Mouse (Mus musculus) intestine, embryonic 16.5 days (tissue): ENCODE results near the gene Syn3. TPM values are rescaled to one million over a fixed set of nuclear protein-coding genes. Genes with fewer than 3 reads are reported as not detected.

Experiments
- ATAC-seq: fragments of 200-750 bp; cut with Nextera tagmentation; 2 replicates; pipeline ENCODE4 v1.8.0; 2017; ENCODE audit warnings: moderate TSS enrichment, moderate library complexity
- H3K27ac ChIP-seq: fragments of 300-500 bp; sonication (generic); 2 replicates; pipeline ENCODE4 v1.5.1; 2014; ENCODE audit warnings: mild to moderate bottlenecking, low read length
- H3K27me3 ChIP-seq: fragments of 300-500 bp; sonication (generic); replicated peaks from 2 replicates; pipeline ENCODE4 v1.6.1; 2014; ENCODE audit warnings: low read length, control low read depth, mixed read lengths; ENCODE audit not compliant: control insufficient read depth, insufficient read depth
- H3K36me3 ChIP-seq: fragments of 300-500 bp; sonication (generic); 2 replicates; pipeline ENCODE4 v1.6.1; 2014; ENCODE audit warnings: low read length, control low read depth; ENCODE audit not compliant: control insufficient read depth, insufficient read depth
- H3K4me1 ChIP-seq: fragments of 300-500 bp; sonication (generic); 2 replicates; pipeline ENCODE4 v1.6.1; 2014; ENCODE audit warnings: low read length, control low read depth, mixed read lengths; ENCODE audit not compliant: control insufficient read depth, insufficient read depth
- H3K4me2 ChIP-seq: fragments of 300-500 bp; sonication (generic); 2 replicates; pipeline ENCODE4 v1.6.1; 2014; ENCODE audit warnings: low read depth, low read length, control low read depth
- H3K4me3 ChIP-seq: fragments of 300-500 bp; sonication (generic); 2 replicates; pipeline ENCODE4 v1.5.1; 2014; ENCODE audit warnings: mild to moderate bottlenecking, low read length
- H3K9ac ChIP-seq: fragments of 300-500 bp; sonication (generic); 2 replicates; pipeline ENCODE4 v1.6.1; 2014; ENCODE audit warnings: low read depth, low read length
- H3K9me3 ChIP-seq: fragments of 300-500 bp; sonication (generic); 2 replicates; pipeline ENCODE4 v1.6.1; 2016; ENCODE audit warnings: low read length, control low read depth; ENCODE audit not compliant: control insufficient read depth
- WGBS: fragments of 180-500 bp; shearing (Covaris S2); extraction: QIAGEN DNeasy Blood & Tissue Kit; methylation state at CpG from one replicate; pipeline ENCODE4 v1.1.7; 2014; 5-methylcytosine and 5-hydroxymethylcytosine counted together
- polyA plus RNA-seq: library from polyadenylated mRNA; unstranded; fragments of >200 nt; fragmentation: Nextera tagmentation; extraction: Ambion mirVana; gene quantifications from 2 replicates; pipeline ENCODE4 v1.2.1, GENCODE M21; 2015

Gene Syn3
- polyA plus RNA-seq, 1 experiment from 2014 or later: 2.3 TPM

GRCm38 (mm10) chr10:86340991-86341527 lies 157.6 kb downstream of the Syn3 start:
- 67% methylated on average over 3 of the region's 3 CpGs for WGBS
- H3K36me3 ChIP-seq: peaks cover 2% of the 10 kb centered on the region; the same call in 1 of the 2 replicates
- peak overlapping the region; percentile 29; the same call in 1 of the 2 replicates for H3K27ac ChIP-seq
- H3K9me3 ChIP-seq: no peaks in the 10 kb centered on the region
- no peak overlapping the region for H3K4me3 ChIP-seq
- ATAC-seq: no peak
- no peak overlapping the region for H3K4me2 ChIP-seq
- H3K27me3 ChIP-seq: no peaks in the 10 kb centered on the region
- H3K4me1 ChIP-seq: peaks cover 45% of the 10 kb centered on the region
- no peak overlapping the region for H3K9ac ChIP-seq

- H3K4me3 ChIP-seq: no peak overlapping the region
- no peaks in the 10 kb centered on the region for H3K9me3 ChIP-seq
- no peak overlapping the region for H3K4me2 ChIP-seq
- WGBS: 86% methylated on average over 7 of the region's 7 CpGs
- H3K27ac ChIP-seq: peak overlapping the region; percentile 85
- no peak overlapping the region for H3K9ac ChIP-seq
- no peaks in the 10 kb centered on the region for H3K27me3 ChIP-seq
- peaks cover 2% of the 10 kb centered on the region; the same call in 1 of the 2 replicates for H3K36me3 ChIP-seq
- no peak for ATAC-seq
- peaks cover 45% of the 10 kb centered on the region for H3K4me1 ChIP-seq
These were observed 158.3 kb downstream of the Syn3 start for GRCm38 (mm10) chr10:86340421-86340820.

GRCm38 (mm10) chr10:86339649-86340379 lies 158.9 kb downstream of the Syn3 start:
- ATAC-seq: peak; percentile 73
- WGBS: 43% methylated on average over 2 of the region's 2 CpGs
- Histone ChIP-seq H3K9ac (0 out of 2 replicates have a peak overlapping the region, but pooled peaks have one; percentile 13), H3K4me2 (no peak overlapping the region), H3K4me1 (peaks cover 48% of the 10 kb centered on the region), H3K4me3 (no peak overlapping the region), H3K36me3 (peaks cover 2% of the 10 kb centered on the region; the same call in 1 of the 2 replicates), H3K27ac (peak overlapping the region; percentile 85), H3K27me3 (no peaks in the 10 kb centered on the region), H3K9me3 (no peaks in the 10 kb centered on the region)

GRCm38 (mm10) chr10:86339121-86339520 lies 159.6 kb downstream of the Syn3 start:
- H3K9ac ChIP-seq: no peak overlapping the region
- 90% methylated on average over 4 of the region's 4 CpGs for WGBS
- peaks cover 55% of the 10 kb centered on the region for H3K4me1 ChIP-seq
- H3K27ac ChIP-seq: 0 out of 2 replicates have a peak overlapping the region, but pooled peaks have one; percentile 85
- no peaks in the 10 kb centered on the region for H3K27me3 ChIP-seq
- ATAC-seq: no peak
- no peak overlapping the region for H3K4me2 ChIP-seq
- H3K36me3 ChIP-seq: no peaks in the 10 kb centered on the region
- no peak overlapping the region for H3K4me3 ChIP-seq
- H3K9me3 ChIP-seq: no peaks in the 10 kb centered on the region

- Histone ChIP-seq H3K4me3 (no peak overlapping the region), H3K36me3 (no peaks in the 10 kb centered on the region), H3K4me2 (no peak overlapping the region), H3K9ac (no peak overlapping the region), H3K9me3 (no peaks in the 10 kb centered on the region), H3K27ac (no peak overlapping the region), H3K4me1 (peaks cover 51% of the 10 kb centered on the region), H3K27me3 (no peaks in the 10 kb centered on the region)
- WGBS: 63% methylated on average over 4 of the region's 4 CpGs
- ATAC-seq: no peak
These were observed 160.5 kb downstream of the Syn3 start for GRCm38 (mm10) chr10:86338121-86338715.

- peaks cover 53% of the 10 kb centered on the region for H3K4me1 ChIP-seq
- H3K9me3 ChIP-seq: no peaks in the 10 kb centered on the region
- no peak overlapping the region for H3K4me3 ChIP-seq
- no peak overlapping the region for H3K27ac ChIP-seq
- no peaks in the 10 kb centered on the region for H3K27me3 ChIP-seq
- no peak overlapping the region for H3K9ac ChIP-seq
- H3K36me3 ChIP-seq: no peaks in the 10 kb centered on the region
- 36% methylated on average over 3 of the region's 3 CpGs for WGBS
- ATAC-seq: no peak
- no peak overlapping the region for H3K4me2 ChIP-seq
These were observed 161.5 kb downstream of the Syn3 start for GRCm38 (mm10) chr10:86337239-86337638.

- H3K9me3 ChIP-seq: no peaks in the 10 kb centered on the region
- ATAC-seq: no peak
- H3K27me3 ChIP-seq: no peaks in the 10 kb centered on the region
- no peak overlapping the region for H3K27ac ChIP-seq
- H3K4me1 ChIP-seq: peaks cover 52% of the 10 kb centered on the region
- H3K36me3 ChIP-seq: no peaks in the 10 kb centered on the region
- 56% methylated on average over 1 of the region's 1 CpGs for WGBS
- no peak overlapping the region for H3K4me3 ChIP-seq
- no peak overlapping the region for H3K4me2 ChIP-seq
- H3K9ac ChIP-seq: no peak overlapping the region
These were observed 162.2 kb downstream of the Syn3 start for GRCm38 (mm10) chr10:86336506-86336905.

- ATAC-seq: 0 out of 2 replicates have a peak, but pooled peaks have one; percentile 10
- Histone ChIP-seq H3K9me3 (no peaks in the 10 kb centered on the region), H3K27me3 (no peaks in the 10 kb centered on the region), H3K4me1 (peaks cover 48% of the 10 kb centered on the region), H3K9ac (no peak overlapping the region), H3K4me2 (no peak overlapping the region), H3K36me3 (no peaks in the 10 kb centered on the region), H3K27ac (no peak overlapping the region), H3K4me3 (no peak overlapping the region)
- 41% methylated on average over 8 of the region's 8 CpGs for WGBS
These were observed 164.1 kb downstream of the Syn3 start for GRCm38 (mm10) chr10:86334581-86334980.

GRCm38 (mm10) chr10:86332942-86333341 lies 165.8 kb downstream of the Syn3 start:
- H3K9ac ChIP-seq: no peak overlapping the region
- peak; percentile 61 for ATAC-seq
- H3K27me3 ChIP-seq: no peaks in the 10 kb centered on the region
- 62% methylated on average over 3 of the region's 3 CpGs for WGBS
- peaks cover 38% of the 10 kb centered on the region for H3K4me1 ChIP-seq
- H3K9me3 ChIP-seq: no peaks in the 10 kb centered on the region
- H3K4me3 ChIP-seq: no peak overlapping the region
- H3K36me3 ChIP-seq: no peaks in the 10 kb centered on the region
- no peak overlapping the region for H3K27ac ChIP-seq
- H3K4me2 ChIP-seq: no peak overlapping the region
